Mouse (Mus musculus): Measurements from ENCODE around the gene Hk1. TPM values are rescaled to one million over a fixed set of nuclear protein-coding genes. Genes with fewer than 3 reads are reported as not detected.

Gene Hk1
- polyA plus RNA-seq, 1 experiment = 65.7 TPM

DNA sequence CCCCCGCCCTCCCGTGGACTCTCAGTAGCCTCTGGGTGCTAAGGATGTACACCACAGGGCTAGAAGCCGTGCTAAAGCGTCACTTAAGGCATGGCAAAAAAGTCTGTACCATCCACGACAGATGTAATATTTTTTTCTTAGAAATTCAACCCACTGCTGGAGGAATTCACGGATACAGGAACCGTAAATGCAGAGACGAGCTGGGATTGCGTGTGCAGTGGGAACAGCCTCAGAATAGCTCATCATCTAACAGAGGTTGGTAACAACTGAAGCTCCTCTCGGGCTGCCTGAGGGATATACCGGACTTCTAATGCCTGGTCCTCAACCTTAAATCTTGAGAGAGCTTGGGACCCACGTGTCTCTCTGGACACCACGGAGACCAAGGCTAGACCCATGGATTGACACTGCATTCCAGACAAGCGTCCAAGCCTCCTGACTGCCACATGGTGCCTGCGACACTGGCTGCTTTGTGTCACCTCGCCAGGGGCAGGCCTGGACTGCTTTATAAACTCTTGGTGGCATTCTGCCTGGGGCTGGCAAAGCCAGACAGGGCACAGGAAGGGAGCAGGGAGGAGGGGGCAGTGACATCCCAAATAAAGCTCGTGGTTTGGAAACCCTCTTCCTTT lies 23.5 kb downstream of the Hk1 start:
- H3K27me3 ChIP-seq (ENCODE audit: control insufficient read depth, insufficient read depth, insufficient read length) = peaks cover 2% of the 10 kb centered on the region
- no peaks in the 10 kb centered on the region for H3K36me3 ChIP-seq (ENCODE audit: control insufficient read depth, insufficient read depth)
- H3K4me3 ChIP-seq (ENCODE audit: insufficient read depth, poor library complexity, severe bottlenecking) = no peak overlapping the region
- TF ChIP-seq USF1 (IDR thresholded peaks at IDR 0.05; ENCODE audit: low read depth) = no peak
- no peak for TF ChIP-seq FOSL1 (IDR thresholded peaks at IDR 0.05; ENCODE audit: insufficient read depth, low read length, poor library complexity, severe bottlenecking)
- no peak for TF ChIP-seq MAX (IDR thresholded peaks at IDR 0.05)
- TF ChIP-seq MYOG (IDR thresholded peaks at IDR 0.05; ENCODE audit: control insufficient read depth, extremely low read depth, insufficient read length) = no peak
- no peak for TF ChIP-seq CTCF (IDR thresholded peaks at IDR 0.05; ENCODE audit: control insufficient read depth, insufficient read depth, insufficient read length)
- TF ChIP-seq CEBPB (IDR thresholded peaks at IDR 0.05; ENCODE audit: low read depth) = no peak
- no peak for TF ChIP-seq MYOD1 (IDR thresholded peaks at IDR 0.05; ENCODE audit: control insufficient read depth, insufficient read length, low read depth)
- no peaks in the 10 kb centered on the region for H3K79me2 ChIP-seq (ENCODE audit: control insufficient read depth, insufficient read depth)
- no peak overlapping the region for H3ac ChIP-seq (ENCODE audit: control insufficient read depth, insufficient read length, low read depth)
- no peaks in the 10 kb centered on the region for H3K79me3 ChIP-seq (ENCODE audit: low read depth)

DNA sequence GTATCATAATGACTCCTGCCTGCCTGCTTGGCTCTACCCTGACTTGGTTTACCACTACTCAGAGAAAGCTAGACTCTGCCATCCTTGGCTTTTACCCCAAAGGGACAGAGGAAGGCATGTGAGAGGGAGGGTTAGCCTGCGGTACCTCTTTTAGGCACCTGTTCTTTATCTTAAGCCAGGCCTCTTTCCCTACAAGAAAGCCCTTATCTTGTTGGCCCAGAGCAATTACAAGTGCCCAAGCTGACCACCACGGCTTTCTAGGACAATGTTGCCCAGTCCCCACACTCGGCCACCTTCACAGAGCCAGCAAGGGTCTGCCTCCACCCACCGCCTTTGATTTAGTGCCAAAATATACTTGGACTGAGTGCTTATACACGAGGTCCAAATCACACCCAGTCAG lies 34.6 kb downstream of the Hk1 start:
- Histone ChIP-seq H3K4me3 (ENCODE audit: insufficient read depth, poor library complexity, severe bottlenecking) (no peak overlapping the region), H3K79me2 (ENCODE audit: control insufficient read depth, insufficient read depth) (peaks cover 7% of the 10 kb centered on the region), H3K36me3 (ENCODE audit: control insufficient read depth, insufficient read depth) (no peaks in the 10 kb centered on the region), H3K79me3 (ENCODE audit: low read depth) (no peaks in the 10 kb centered on the region), H3K27me3 (ENCODE audit: control insufficient read depth, insufficient read depth, insufficient read length) (no peaks in the 10 kb centered on the region), H3ac (ENCODE audit: control insufficient read depth, insufficient read length, low read depth) (no peak overlapping the region)
- no peak for TF ChIP-seq CEBPB (IDR thresholded peaks at IDR 0.05; ENCODE audit: low read depth)
- no peak for TF ChIP-seq MYOG (IDR thresholded peaks at IDR 0.05; ENCODE audit: control insufficient read depth, extremely low read depth, insufficient read length)
- TF ChIP-seq CTCF (IDR thresholded peaks at IDR 0.05; ENCODE audit: control insufficient read depth, insufficient read depth, insufficient read length) = no peak
- TF ChIP-seq FOSL1 (IDR thresholded peaks at IDR 0.05; ENCODE audit: insufficient read depth, low read length, poor library complexity, severe bottlenecking) = no peak
- TF ChIP-seq MYOD1 (IDR thresholded peaks at IDR 0.05; ENCODE audit: control insufficient read depth, insufficient read length, low read depth) = no peak
- no peak for TF ChIP-seq USF1 (IDR thresholded peaks at IDR 0.05; ENCODE audit: low read depth)
- no peak for TF ChIP-seq MAX (IDR thresholded peaks at IDR 0.05)

DNA sequence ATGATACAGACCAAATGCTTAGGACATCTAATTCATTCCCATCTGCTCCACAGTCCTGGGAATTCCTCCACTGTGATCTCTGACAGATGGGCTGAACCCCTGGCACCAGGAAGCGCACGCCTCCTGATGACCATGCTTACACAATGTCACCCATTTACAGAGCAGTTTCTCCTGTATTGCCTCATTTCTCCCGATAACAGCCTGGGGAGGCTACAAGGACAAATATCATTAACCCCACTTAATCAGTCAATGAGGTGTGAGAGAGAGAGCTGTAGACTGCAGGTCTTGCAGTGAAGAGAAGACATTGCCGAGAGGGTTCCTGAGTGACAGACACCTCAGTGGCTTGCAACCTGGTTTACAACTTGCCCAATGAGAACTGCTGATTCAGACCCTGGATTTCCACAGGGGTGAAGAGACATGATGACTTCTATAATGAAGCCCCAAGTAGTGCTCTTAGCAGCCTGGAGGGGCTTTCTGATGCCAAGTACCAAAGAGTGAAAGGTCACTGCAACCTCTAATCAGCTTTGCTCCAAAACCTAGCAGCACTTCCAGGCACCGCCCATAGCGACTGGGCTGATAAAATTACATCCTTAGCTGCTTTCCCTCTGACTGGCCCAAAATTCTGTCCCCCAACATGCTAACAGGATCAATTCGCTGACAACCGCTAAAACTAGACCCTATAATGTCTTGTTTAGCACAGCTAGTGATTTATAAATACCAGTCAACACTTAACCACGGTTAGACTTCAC lies 35.5 kb downstream of the Hk1 start:
- TF ChIP-seq MAX (IDR thresholded peaks at IDR 0.05) (no peak), MYOG (IDR thresholded peaks at IDR 0.05; ENCODE audit: control insufficient read depth, extremely low read depth, insufficient read length) (no peak), USF1 (IDR thresholded peaks at IDR 0.05; ENCODE audit: low read depth) (no peak), CTCF (IDR thresholded peaks at IDR 0.05; ENCODE audit: control insufficient read depth, insufficient read depth, insufficient read length) (no peak), CEBPB (IDR thresholded peaks at IDR 0.05; ENCODE audit: low read depth) (no peak), FOSL1 (IDR thresholded peaks at IDR 0.05; ENCODE audit: insufficient read depth, low read length, poor library complexity, severe bottlenecking) (no peak), MYOD1 (IDR thresholded peaks at IDR 0.05; ENCODE audit: control insufficient read depth, insufficient read length, low read depth) (no peak)

DNA sequence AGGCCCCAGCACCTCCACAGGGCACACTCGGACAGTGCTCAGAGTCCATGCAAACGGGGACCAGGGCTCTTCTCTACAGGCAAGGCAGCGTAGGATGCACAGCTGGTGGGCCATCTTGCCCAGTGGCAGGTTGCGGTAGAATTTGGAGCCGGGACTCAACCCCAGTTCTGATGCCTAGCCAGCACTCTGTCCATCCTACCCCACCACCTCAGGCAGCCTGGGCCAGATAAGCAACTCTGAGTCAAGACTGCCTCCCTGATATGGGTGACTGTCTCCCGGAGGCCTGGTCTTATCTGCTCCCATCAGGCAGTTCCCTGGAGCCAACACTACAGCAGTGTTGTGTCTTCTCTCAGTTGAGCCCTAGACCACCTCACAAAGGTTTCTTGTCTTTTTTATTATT lies 37.2 kb downstream of the Hk1 start:
- TF ChIP-seq CTCF (IDR thresholded peaks at IDR 0.05; ENCODE audit: control insufficient read depth, insufficient read depth, insufficient read length) = no peak
- TF ChIP-seq MYOG (IDR thresholded peaks at IDR 0.05; ENCODE audit: control insufficient read depth, extremely low read depth, insufficient read length) = no peak
- TF ChIP-seq USF1 (IDR thresholded peaks at IDR 0.05; ENCODE audit: low read depth) = no peak
- TF ChIP-seq MYOD1 (IDR thresholded peaks at IDR 0.05; ENCODE audit: control insufficient read depth, insufficient read length, low read depth) = no peak
- no peak for TF ChIP-seq CEBPB (IDR thresholded peaks at IDR 0.05; ENCODE audit: low read depth)
- no peak for TF ChIP-seq FOSL1 (IDR thresholded peaks at IDR 0.05; ENCODE audit: insufficient read depth, low read length, poor library complexity, severe bottlenecking)
- no peak for TF ChIP-seq MAX (IDR thresholded peaks at IDR 0.05)
- peaks cover 32% of the 10 kb centered on the region for H3K79me2 ChIP-seq (ENCODE audit: control insufficient read depth, insufficient read depth)
- H3K79me3 ChIP-seq (ENCODE audit: low read depth) = peaks cover 17% of the 10 kb centered on the region
- no peaks in the 10 kb centered on the region for H3K36me3 ChIP-seq (ENCODE audit: control insufficient read depth, insufficient read depth)
- no peaks in the 10 kb centered on the region for H3K27me3 ChIP-seq (ENCODE audit: control insufficient read depth, insufficient read depth, insufficient read length)
- no peak overlapping the region for H3K4me3 ChIP-seq (ENCODE audit: insufficient read depth, poor library complexity, severe bottlenecking)
- H3ac ChIP-seq (ENCODE audit: control insufficient read depth, insufficient read length, low read depth) = no peak overlapping the region

More for the DNA sequence above, 35.5 kb downstream of the Hk1 start:
- Histone ChIP-seq H3ac (ENCODE audit: control insufficient read depth, insufficient read length, low read depth) (no peak overlapping the region), H3K79me3 (ENCODE audit: low read depth) (peaks cover 5% of the 10 kb centered on the region), H3K36me3 (ENCODE audit: control insufficient read depth, insufficient read depth) (no peaks in the 10 kb centered on the region), H3K4me3 (ENCODE audit: insufficient read depth, poor library complexity, severe bottlenecking) (no peak overlapping the region), H3K27me3 (ENCODE audit: control insufficient read depth, insufficient read depth, insufficient read length) (no peaks in the 10 kb centered on the region), H3K79me2 (ENCODE audit: control insufficient read depth, insufficient read depth) (peaks cover 15% of the 10 kb centered on the region)

DNA sequence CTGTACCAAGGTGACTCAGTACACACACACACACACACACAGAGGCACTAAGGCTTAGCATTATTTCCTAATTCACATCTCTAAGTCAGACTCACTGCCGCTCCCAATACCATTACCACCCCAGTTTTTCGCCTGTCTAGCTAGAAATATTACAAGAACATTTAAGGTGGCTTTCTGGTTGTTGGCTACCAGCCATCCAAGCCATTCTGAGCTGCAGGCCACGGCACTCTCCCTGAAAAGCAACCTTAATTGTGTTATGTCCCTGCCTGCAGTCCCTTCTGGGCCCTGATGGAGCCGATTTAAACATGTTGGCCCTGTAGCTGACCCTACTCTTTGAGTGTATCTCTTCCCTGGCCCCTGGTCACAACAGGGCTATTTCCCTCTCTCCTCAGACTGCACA lies 37.8 kb downstream of the Hk1 start:
- Histone ChIP-seq H3ac (ENCODE audit: control insufficient read depth, insufficient read length, low read depth) (no peak overlapping the region), H3K79me3 (ENCODE audit: low read depth) (peaks cover 20% of the 10 kb centered on the region), H3K36me3 (ENCODE audit: control insufficient read depth, insufficient read depth) (no peaks in the 10 kb centered on the region), H3K79me2 (ENCODE audit: control insufficient read depth, insufficient read depth) (peaks cover 37% of the 10 kb centered on the region), H3K27me3 (ENCODE audit: control insufficient read depth, insufficient read depth, insufficient read length) (no peaks in the 10 kb centered on the region), H3K4me3 (ENCODE audit: insufficient read depth, poor library complexity, severe bottlenecking) (no peak overlapping the region)
- no peak for TF ChIP-seq CTCF (IDR thresholded peaks at IDR 0.05; ENCODE audit: control insufficient read depth, insufficient read depth, insufficient read length)
- no peak for TF ChIP-seq MAX (IDR thresholded peaks at IDR 0.05)
- no peak for TF ChIP-seq CEBPB (IDR thresholded peaks at IDR 0.05; ENCODE audit: low read depth)
- no peak for TF ChIP-seq FOSL1 (IDR thresholded peaks at IDR 0.05; ENCODE audit: insufficient read depth, low read length, poor library complexity, severe bottlenecking)
- TF ChIP-seq USF1 (IDR thresholded peaks at IDR 0.05; ENCODE audit: low read depth) = no peak
- TF ChIP-seq MYOG (IDR thresholded peaks at IDR 0.05; ENCODE audit: control insufficient read depth, extremely low read depth, insufficient read length) = no peak
- no peak for TF ChIP-seq MYOD1 (IDR thresholded peaks at IDR 0.05; ENCODE audit: control insufficient read depth, insufficient read length, low read depth)

Measured in C2C12 (cell line).